Mouse (Mus musculus) ES-Bruce4 (cell line): ENCODE results near the gene Pip5k1b.

Experiments
- CTCF ChIP-seq: IDR thresholded peaks from one replicate; pipeline ENCODE4 v1.8.1; 2011; ENCODE audit warnings: low read depth, low read length
- EP300 ChIP-seq: IDR thresholded peaks from 2 replicates; pipeline ENCODE4 v1.6.1; 2011; ENCODE audit warnings: low read depth, low read length; ENCODE audit not compliant: insufficient read depth
- POLR2A ChIP-seq: IDR thresholded peaks from one replicate; pipeline ENCODE4 v1.8.1; 2011; ENCODE audit warnings: low read length; ENCODE audit not compliant: insufficient read depth

DNA sequence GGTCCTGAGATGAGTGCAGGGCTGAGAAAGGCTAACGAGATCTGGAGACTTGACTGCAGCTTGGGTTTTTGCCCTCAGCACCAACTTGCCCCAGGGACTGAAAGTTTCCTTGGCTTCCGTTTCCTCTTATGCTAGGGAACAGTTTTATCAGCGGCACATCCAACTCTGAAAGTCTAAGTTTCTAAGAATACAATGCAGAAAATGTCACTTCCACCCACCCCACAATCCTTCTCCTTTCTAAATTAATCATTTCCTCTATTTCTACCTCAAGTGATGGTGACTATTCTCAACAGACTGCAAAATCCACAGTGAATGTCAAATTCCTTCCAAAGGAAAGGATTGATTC is 138.0 kb downstream of the Pip5k1b start:
- TF ChIP-seq CTCF (no peak), POLR2A (no peak), EP300 (no peak)
